Mouse (Mus musculus) thymus, postnatal 0 days (tissue): ENCODE results near the gene Gm10406. TPM values are rescaled to one million over a fixed set of nuclear protein-coding genes. Genes with fewer than 3 reads are reported as not detected.
"Not testable (repeated sequence)": the region's sequence is repeated elsewhere in the genome, so short reads cannot be mapped to it uniquely, and the experiment has no call there.

Experiments used
- DNase-seq: peaks from one replicate; pipeline ENCODE4 v3.0.0-alpha.2; 2015; ENCODE audit warnings: low spot score
- polyA plus RNA-seq: library from polyadenylated mRNA; unstranded; fragments of >200 nt; fragmentation: Nextera tagmentation; extraction: Ambion mirVana; gene quantifications from 2 replicates; pipeline ENCODE4 v1.2.1, GENCODE M21; 2015

Gene Gm10406
- 0.23 and 0.52 TPM in 2 replicates for polyA plus RNA-seq

GRCm38 (mm10) chr14:7026781-7027749, at the start of gene Gm10406:
Gene Gm10406, minus strand, starts transcription at chr14:7027449.
- DNase-seq, result peak; percentile 1

- DNase-seq, result not testable (repeated sequence)
These were observed 17.6 kb upstream of the Gm10406 start, which contains the start of gene Gm3685 for GRCm38 (mm10) chr14:7044870-7045269. Gene Gm3685, minus strand, starts transcription at chr14:7044970.

- not testable (repeated sequence) for DNase-seq
These were observed 975 bp downstream of the Gm10406 start for GRCm38 (mm10) chr14:7026274-7026673.

- DNase-seq, result not testable (repeated sequence)
These were observed 53.5 kb downstream of the Gm10406 start, which contains the start of gene Gm6356 for GRCm38 (mm10) chr14:6973718-6974117. Gene Gm6356, minus strand, starts transcription at chr14:6973818.

Other genes with a start within 250 kb of the Gm10406 start
- not detected in 2 replicates for gene Gm3642, start 187.1 kb downstream of the Gm10406 start, polyA plus RNA-seq
- 0.09 and 0.20 TPM in 2 replicates for gene Gm3667, start 137.5 kb downstream of the Gm10406 start, polyA plus RNA-seq
- gene Gm6356, start 53.6 kb downstream of the Gm10406 start, polyA plus RNA-seq, result 0.13 TPM in 1 of 2 replicates, not detected in the other
- gene Gm3685, start 17.5 kb upstream of the Gm10406 start, polyA plus RNA-seq, result not detected in 2 replicates
- gene Gm3696, start 73.2 kb upstream of the Gm10406 start, polyA plus RNA-seq, result 0.62 and 0.71 TPM in 2 replicates
- not detected in 2 replicates for gene Gm6676, start 98.0 kb upstream of the Gm10406 start, polyA plus RNA-seq
- 1.1 and 1.3 TPM in 2 replicates for gene Gm3512, start 147.1 kb upstream of the Gm10406 start, polyA plus RNA-seq
- not detected in 2 replicates for gene Gm16434, start 167.1 kb upstream of the Gm10406 start, polyA plus RNA-seq
- not detected in 2 replicates for gene Gm3727, start 237.3 kb upstream of the Gm10406 start, polyA plus RNA-seq